Mouse (Mus musculus): Measurements from ENCODE around the gene Tmem206.

Tmem206 gene

GRCm38 (mm10) chr1:191352786-191353488 is 27.2 kb downstream of the Tmem206 start:
- peak; percentile 72 for DNase-seq (ENCODE audit: low read depth)

- no peak for DNase-seq (ENCODE audit: low read depth)
Measured at GRCm38 (mm10) chr1:191353836-191354235, 28.1 kb downstream of the Tmem206 start.

GRCm38 (mm10) chr1:191356936-191357335 is 31.2 kb downstream of the Tmem206 start:
- no peak for DNase-seq (ENCODE audit: low read depth)

- DNase-seq (ENCODE audit: low read depth) = no peak
Measured at GRCm38 (mm10) chr1:191359478-191359877, 33.8 kb downstream of the Tmem206 start.

- DNase-seq (ENCODE audit: low read depth) = no peak
Measured at GRCm38 (mm10) chr1:191362412-191362811, 36.7 kb downstream of the Tmem206 start.

GRCm38 (mm10) chr1:191364477-191364876 is 38.8 kb downstream of the Tmem206 start:
- peak; percentile 87 for DNase-seq (ENCODE audit: low read depth)

- no peak for DNase-seq (ENCODE audit: low read depth)
Measured at GRCm38 (mm10) chr1:191368193-191368592, 42.5 kb downstream of the Tmem206 start.

GRCm38 (mm10) chr1:191369140-191369539 is 43.4 kb downstream of the Tmem206 start:
- DNase-seq (ENCODE audit: low read depth) = peak; percentile 52

GRCm38 (mm10) chr1:191374993-191375643 is 49.4 kb downstream of the Tmem206 start:
- no peak for DNase-seq (ENCODE audit: low read depth)

GRCm38 (mm10) chr1:191375644-191375998 is 49.9 kb downstream of the Tmem206 start:
- no peak for DNase-seq (ENCODE audit: low read depth)

- no peak for DNase-seq (ENCODE audit: low read depth)
Measured at GRCm38 (mm10) chr1:191378080-191378479, 52.4 kb downstream of the Tmem206 start.

- no peak for DNase-seq (ENCODE audit: low read depth)
Measured at GRCm38 (mm10) chr1:191380843-191381242, 55.1 kb downstream of the Tmem206 start.

- DNase-seq (ENCODE audit: low read depth) = no peak
Measured at GRCm38 (mm10) chr1:191381955-191382736, 56.4 kb downstream of the Tmem206 start.

GRCm38 (mm10) chr1:191384786-191385430 is 59.2 kb downstream of the Tmem206 start:
- peak; percentile 68 for DNase-seq (ENCODE audit: low read depth)

GRCm38 (mm10) chr1:191391311-191391710 is 65.6 kb downstream of the Tmem206 start:
- DNase-seq (ENCODE audit: low read depth) = peak; percentile 87

GRCm38 (mm10) chr1:191393536-191393935 is 67.8 kb downstream of the Tmem206 start:
- DNase-seq (ENCODE audit: low read depth) = no peak

- no peak for DNase-seq (ENCODE audit: low read depth)
Measured at GRCm38 (mm10) chr1:191394126-191394525, 68.4 kb downstream of the Tmem206 start.

- peak; percentile 41 for DNase-seq (ENCODE audit: low read depth)
Measured at GRCm38 (mm10) chr1:191395200-191395599, 69.5 kb downstream of the Tmem206 start.

- peak; percentile 80 for DNase-seq (ENCODE audit: low read depth)
Measured at GRCm38 (mm10) chr1:191395871-191396433, 70.2 kb downstream of the Tmem206 start.

- DNase-seq (ENCODE audit: low read depth) = peak; percentile 75
Measured at GRCm38 (mm10) chr1:191396446-191396845, 70.7 kb downstream of the Tmem206 start.

GRCm38 (mm10) chr1:191396897-191397849 is 71.5 kb downstream of the Tmem206 start:
- DNase-seq (ENCODE audit: low read depth) = peak; percentile 99

Data from induced T-regulatory cell, adult 2 months (primary cell).